ENCODE assay signal across 28 mouse cellular contexts in the genomic region with DNA sequence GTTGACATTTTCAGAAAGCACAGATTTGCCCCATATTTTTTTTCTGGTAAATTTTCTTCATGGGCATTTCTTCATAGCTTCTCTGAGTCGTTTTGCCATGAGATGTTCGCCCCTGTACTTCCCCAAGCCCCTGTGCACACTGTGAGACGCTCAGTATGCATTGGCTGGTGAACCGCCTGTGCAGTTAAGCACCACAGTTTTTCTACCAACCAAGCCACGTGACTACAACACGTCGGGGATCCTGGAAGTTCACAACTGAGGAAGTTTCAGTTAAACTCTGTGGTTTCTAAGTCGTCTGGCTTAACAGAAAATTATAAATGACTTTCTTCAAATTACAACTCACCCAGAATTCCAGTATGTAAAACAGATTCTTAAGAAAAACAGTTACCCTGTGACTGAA.
"Had no signal": no experiment of that assay in that cellular context is flagged by ENCODE, and none has a peak within 500 bp of the region (broad histone marks: within the 10 kb centered on the region; RNA-seq: fewer than 3 reads in every experiment).

No protein-coding gene starts in this region.

- H3K27me3 ChIP-seq: heart, embryonic 13.5 days; heart, embryonic 15.5 days; hindbrain, embryonic 13.5 days; hindbrain, embryonic 15.5 days; kidney, embryonic 15.5 days; limb, embryonic 13.5 days; limb, embryonic 15.5 days; liver, embryonic 13.5 days; liver, embryonic 15.5 days had no signal

- H3K27ac ChIP-seq: gastrocnemius, adult 2 months; heart, adult 2 months; heart, embryonic 13.5 days; heart, embryonic 15.5 days; hindbrain, embryonic 13.5 days; hindbrain, embryonic 15.5 days; hindbrain, postnatal 0 days; kidney, embryonic 15.5 days; kidney, postnatal 0 days; left cerebral cortex, adult 2 months; limb, embryonic 13.5 days; limb, embryonic 15.5 days; liver, embryonic 13.5 days; liver, embryonic 15.5 days had no signal

- H3K36me3 ChIP-seq: heart, embryonic 13.5 days; heart, embryonic 15.5 days; hindbrain, embryonic 13.5 days; hindbrain, embryonic 15.5 days; kidney, embryonic 15.5 days; limb, embryonic 13.5 days; limb, embryonic 15.5 days; liver, embryonic 13.5 days; liver, embryonic 15.5 days had no signal

- ATAC-seq: hindbrain, postnatal 0 days; intestine, embryonic 16.5 days had no signal

- H3K9me3 ChIP-seq: heart, embryonic 13.5 days; heart, embryonic 15.5 days; hindbrain, embryonic 13.5 days; hindbrain, embryonic 15.5 days; kidney, embryonic 15.5 days; limb, embryonic 13.5 days; limb, embryonic 15.5 days; liver, embryonic 13.5 days; liver, embryonic 15.5 days had no signal

- H3K9ac ChIP-seq: heart, embryonic 13.5 days; heart, embryonic 15.5 days; hindbrain, embryonic 13.5 days; hindbrain, embryonic 15.5 days; kidney, embryonic 15.5 days; limb, embryonic 13.5 days; limb, embryonic 15.5 days; liver, embryonic 13.5 days; liver, embryonic 15.5 days had no signal

- H3K4me1 ChIP-seq: heart, embryonic 13.5 days; heart, embryonic 15.5 days; hindbrain, embryonic 13.5 days; limb, embryonic 13.5 days; limb, embryonic 15.5 days; liver, embryonic 13.5 days; liver, embryonic 15.5 days had no signal

- H3K4me3 ChIP-seq: gastrocnemius, adult 2 months; heart, adult 2 months; heart, embryonic 13.5 days; heart, embryonic 15.5 days; hindbrain, embryonic 13.5 days; hindbrain, embryonic 15.5 days; kidney, embryonic 15.5 days; left cerebral cortex, adult 2 months; limb, embryonic 13.5 days; limb, embryonic 15.5 days; liver, embryonic 13.5 days; liver, embryonic 15.5 days had no signal

- DNase-seq: gastrocnemius, adult 2 months; gastrocnemius, postnatal 10 days; gastrocnemius, postnatal 25 days; heart, adult 2 months; heart, postnatal 14 days; heart, postnatal 4 days; kidney, adult 11 months; kidney, adult 2 months; kidney, adult 9 months; kidney, postnatal 14 days; kidney, postnatal 36 days; layer of hippocampus, adult 9-11 months; layer of hippocampus, postnatal 36 days; left cerebral cortex, postnatal 4 days; liver, embryonic 13.5 days had no signal

- H3K4me2 ChIP-seq: heart, embryonic 11.5 days; heart, embryonic 13.5 days; heart, embryonic 15.5 days; hindbrain, embryonic 13.5 days; hindbrain, embryonic 15.5 days; kidney, embryonic 15.5 days; limb, embryonic 13.5 days; limb, embryonic 15.5 days; liver, embryonic 13.5 days; liver, embryonic 15.5 days had no signal
